Mouse (Mus musculus) MEL (cell line): ENCODE results near the gene Mertk.

Source experiments
- EP300 ChIP-seq, 2 experiments: IDR thresholded peaks; 2 replicates each; pipeline ENCODE4 v1.6.1; 2011; ENCODE audit warnings: improper control_type of control experiment in 2 of 2, low read length in 2 of 2, low read depth in 1 of 2, mild to moderate bottlenecking in 1 of 2
- POLR2A ChIP-seq, 2 experiments: IDR thresholded peaks; 2 replicates each; pipeline ENCODE4 v1.6.1; 2011 to 2012; ENCODE audit warnings: low read length in 2 of 2, mild to moderate bottlenecking in 2 of 2, control low read depth in 1 of 2, improper control_type of control experiment in 1 of 2, low read depth in 1 of 2, moderate library complexity in 1 of 2; ENCODE audit not compliant: control insufficient read depth in 1 of 2, insufficient read depth in 1 of 2, poor library complexity in 1 of 2
- RAD21 ChIP-seq: IDR thresholded peaks from 2 replicates; pipeline ENCODE4 v1.6.1; 2011; ENCODE audit warnings: mild to moderate bottlenecking, low read depth, low read length, improper control_type of control experiment
- SIN3A ChIP-seq: IDR thresholded peaks from 2 replicates; pipeline ENCODE4 v1.6.1; 2012; ENCODE audit warnings: low read length, improper control_type of control experiment, inconsistent platforms

DNA sequence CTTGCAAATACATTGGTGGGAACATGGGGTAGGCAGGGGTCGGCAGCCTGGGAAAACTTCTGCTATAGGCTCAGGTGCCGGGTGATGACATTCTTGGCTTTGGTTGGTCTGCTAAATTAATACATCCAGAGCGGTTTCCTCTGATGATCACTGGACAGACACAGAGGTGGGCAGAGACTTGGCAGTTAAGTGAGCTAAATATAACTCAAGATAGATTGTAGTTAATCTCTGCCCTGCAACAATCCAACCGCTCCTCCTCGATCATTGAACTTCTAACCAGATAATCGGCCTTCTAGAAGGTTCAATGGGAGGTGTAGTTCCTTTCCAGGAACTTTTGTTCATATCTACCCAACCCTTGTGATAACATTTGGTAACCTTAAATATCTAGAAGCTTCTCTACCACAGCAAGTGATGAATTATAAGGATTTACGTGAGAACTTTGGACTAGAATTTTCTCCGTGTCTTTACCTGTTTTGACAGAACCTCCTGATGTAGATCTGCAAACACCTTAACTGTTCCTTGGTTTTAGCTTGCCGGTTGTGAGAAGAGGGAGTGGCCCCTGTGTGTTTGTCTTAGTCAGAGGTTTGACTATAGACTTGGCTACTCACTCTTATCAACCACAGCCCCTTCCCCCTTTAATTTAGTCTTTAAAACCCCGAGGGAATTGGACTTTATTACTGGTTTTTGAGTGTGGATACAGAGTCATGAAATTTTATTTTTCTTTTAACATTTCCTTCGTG lies 92.3 kb downstream of the Mertk start:
- TF ChIP-seq POLR2A (IDR thresholded peaks at IDR 0.05; ENCODE audit: control insufficient read depth in 1 of 2, insufficient read depth in 1 of 2, low read depth in 1 of 2, low read length in 2 of 2, poor library complexity in 1 of 2) (no peak), SIN3A (no peak), EP300 (IDR thresholded peaks at IDR 0.05; ENCODE audit: low read depth in 1 of 2, low read length in 2 of 2) (no peak), RAD21 (no peak)
